Mouse (Mus musculus): Measurements from ENCODE around the gene Dcakd.
A peak's percentile ranks its signal among the peaks of the same experiment; 100 is the strongest.

Dcakd gene

DNA sequence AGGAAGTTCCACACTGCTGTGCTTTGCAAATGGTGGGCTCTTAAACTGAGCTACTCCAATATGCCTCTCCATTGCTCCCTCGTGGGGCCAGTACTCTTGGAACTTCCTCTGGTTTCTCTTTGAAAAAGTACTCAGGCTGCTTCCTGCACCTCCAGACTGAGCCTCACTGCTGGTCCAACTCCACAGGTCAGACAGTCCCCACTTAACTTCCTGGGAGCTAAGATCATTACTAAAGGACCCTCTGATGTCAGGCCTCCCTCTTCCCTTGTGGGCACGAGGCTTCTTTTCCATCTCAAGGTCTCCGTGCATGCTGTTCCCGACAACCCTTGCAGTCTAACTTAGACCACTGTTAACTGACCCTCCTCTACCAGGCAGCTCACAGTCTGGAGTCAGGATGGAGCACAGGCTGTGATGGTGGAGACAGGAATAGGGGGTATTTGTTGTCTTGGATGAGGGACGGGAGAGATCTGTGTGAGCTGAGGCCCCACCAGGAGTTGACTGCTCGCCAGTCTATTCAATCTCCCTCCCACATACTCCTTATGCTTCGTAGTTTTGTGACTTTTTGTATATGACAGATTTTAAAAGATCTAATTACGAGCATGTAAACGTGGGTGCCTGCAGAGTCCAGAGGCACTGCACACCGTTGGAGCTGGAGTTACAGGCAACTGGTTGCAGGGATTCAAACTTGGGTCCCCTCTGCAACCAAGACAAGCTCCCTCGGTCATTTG is 22.7 kb downstream of the Dcakd start:
- DNase-seq, result no peak

DNA sequence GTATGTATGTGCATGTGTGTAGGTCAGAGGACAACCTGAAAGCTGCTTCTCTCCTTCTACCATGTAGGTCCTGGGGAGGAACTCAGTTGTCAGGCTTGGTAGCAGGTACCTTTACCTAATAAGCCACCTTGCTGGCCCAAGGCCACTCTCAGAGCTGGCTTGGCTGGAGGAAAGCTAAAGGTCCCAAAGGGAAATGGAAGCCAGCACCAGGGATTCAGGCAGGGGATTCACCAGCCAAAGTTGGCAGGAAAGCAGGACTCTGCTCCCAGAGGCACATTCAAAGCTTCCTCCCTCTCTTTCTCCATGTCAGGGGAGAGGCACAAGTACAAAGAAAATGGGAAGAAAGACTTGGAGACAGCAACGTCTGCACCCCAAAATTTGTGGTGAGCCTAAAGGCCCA is 23.3 kb downstream of the Dcakd start:
- DNase-seq, result no peak

DNA sequence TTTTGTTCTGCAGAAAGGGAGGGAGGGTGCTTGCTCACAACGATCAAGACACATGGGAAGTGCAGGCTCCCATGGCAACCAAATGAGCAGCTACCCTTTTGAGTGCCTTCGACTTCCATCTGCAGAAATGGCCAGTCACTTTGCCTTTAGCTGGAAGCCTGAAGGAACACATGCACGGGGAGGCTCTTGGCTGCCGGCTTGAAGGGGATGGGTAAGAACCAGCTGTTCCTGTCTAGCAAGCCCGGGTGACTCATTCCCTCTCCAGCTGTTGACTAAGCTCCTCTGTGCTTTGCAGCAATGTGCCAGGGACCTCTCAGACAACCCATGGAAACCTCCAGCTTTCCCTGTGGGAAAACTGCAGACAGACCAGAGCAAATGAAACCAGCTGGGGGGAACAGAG is 24.9 kb downstream of the Dcakd start:
- no peak for DNase-seq

DNA sequence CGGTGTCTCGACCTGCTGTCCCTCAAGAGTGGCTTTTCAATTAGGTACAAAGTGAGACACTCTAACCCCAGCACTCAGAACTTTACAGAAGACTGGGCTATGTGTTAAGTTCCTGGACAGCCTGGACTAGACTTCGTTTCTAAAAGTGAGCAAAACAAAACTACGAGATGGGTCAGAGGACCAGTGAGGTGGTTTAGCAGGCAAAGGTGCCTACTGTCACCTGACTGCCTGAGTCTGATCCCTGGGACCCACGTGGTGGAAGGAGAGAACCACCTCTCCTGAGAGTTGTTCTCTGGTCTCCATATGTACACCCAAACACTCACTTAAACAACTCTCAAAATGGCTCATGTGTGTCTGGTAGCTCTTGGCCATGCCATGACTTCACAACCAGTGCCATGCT is 27.1 kb downstream of the Dcakd start:
- DNase-seq, result no peak

DNA sequence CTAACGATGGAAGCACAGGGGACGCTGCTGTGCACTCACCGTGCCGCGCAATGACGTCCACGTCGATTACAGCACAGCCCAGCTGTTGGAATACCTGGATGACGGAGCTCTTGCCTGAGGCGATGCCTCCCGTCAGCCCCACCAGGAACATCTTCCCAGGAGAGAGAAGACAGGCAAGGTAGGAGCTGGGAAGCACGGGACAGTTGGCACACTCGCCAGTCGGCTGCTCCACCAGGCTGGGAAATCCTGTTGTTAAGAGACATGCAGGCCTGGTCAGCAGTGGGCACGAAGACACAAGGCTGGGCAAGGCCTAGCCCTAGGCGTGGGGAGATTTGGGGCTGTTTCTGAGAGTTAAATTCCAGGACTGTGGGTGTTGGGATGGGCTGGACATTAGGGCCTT is 28.0 kb downstream of the Dcakd start:
- DNase-seq, result no peak

- DNase-seq, result no peak
These were observed 28.7 kb downstream of the Dcakd start for GRCm38 (mm10) chr11:102999317-102999970.

DNA sequence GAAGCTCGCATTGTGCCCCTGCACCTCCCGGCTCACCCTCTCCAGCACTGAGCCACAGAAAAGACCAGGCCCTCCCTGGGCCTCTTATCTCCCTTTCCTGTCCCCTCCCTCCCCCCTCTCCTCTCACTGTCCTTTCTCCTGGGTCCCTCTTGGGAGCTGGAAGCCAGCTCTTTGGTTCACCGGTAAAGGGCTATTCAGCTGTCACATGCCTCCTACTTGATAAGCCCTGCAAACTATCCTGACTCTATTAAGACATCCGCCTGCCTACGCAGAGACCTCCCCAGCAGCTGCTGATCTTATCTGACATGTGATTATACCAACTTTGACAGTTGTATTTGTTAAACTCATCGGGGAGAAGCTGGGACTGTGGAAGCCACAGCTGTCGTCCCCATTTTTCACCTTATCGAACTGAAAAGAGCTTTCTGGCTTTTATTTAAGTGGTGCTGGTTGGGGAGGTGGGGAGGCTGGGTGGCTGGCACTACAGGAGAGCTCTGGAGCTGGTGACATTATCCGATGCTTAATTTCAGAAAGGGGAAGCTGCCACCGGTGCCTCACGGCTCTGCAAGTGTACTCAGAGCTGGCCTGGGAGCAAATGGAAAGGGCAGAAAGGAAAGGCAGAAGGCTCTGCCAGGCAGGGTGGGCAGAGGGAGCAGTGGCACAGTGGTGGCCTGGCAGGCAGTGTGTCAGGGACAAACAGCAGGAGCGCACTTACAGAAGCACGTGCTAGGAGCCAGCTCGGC is 29.4 kb downstream of the Dcakd start:
- peak; percentile 28 for DNase-seq

- DNase-seq, result no peak
These were observed 29.9 kb downstream of the Dcakd start for GRCm38 (mm10) chr11:102998254-102998576.

GRCm38 (mm10) chr11:102996991-102997770 is 31.0 kb downstream of the Dcakd start:
- DNase-seq, result no peak

DNA sequence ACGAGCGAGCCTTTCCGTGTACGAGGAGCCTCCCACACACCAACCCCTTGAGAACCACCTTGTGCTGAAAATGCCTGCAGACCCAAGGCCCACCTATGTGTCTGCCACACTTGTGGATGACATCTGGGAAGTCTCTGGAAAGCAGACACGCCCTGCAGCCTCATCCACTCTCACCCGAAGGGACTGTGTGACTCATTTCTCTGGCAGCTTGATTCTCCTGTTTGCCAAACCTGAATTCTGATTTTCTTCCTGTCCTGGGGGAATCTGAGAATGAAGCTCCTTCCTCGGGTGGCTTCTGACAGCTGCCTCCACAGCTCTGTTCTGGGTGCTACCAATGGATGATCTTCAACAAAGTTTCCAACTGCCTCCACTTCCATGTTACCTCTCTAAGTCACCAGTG is 31.7 kb downstream of the Dcakd start:
- no peak for DNase-seq

GRCm38 (mm10) chr11:102994952-102995351 is 33.2 kb downstream of the Dcakd start:
- no peak for DNase-seq

DNA sequence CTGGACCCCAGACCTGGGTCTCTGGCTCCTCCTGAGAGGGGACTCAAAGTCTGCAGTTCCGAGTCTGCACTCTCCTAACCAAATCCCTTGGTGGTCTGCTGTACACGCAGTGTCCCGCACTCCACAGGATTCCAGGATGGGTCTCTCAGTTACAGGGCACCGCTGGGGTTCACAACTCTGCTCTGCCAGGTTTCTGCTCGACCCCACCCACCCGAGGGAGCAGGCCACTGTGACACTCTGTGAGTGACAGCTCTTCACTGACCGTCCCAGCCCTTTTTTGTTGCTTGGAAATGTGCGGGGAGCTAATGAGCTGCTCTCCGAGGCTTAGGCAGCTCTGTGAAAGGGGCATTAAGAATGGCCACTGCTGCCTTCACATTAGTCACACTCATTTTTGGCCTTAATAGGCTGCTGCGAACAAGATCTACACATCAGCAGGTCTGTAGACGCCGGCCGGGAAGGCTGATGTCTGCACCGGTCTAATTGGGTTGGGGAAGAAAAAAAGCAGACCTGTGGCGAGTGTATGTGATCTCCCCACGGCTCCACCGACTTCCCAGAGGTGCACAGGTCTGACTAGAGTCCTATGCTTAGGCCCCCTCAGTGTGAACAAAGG is 34.6 kb downstream of the Dcakd start:
- DNase-seq, result no peak

DNA sequence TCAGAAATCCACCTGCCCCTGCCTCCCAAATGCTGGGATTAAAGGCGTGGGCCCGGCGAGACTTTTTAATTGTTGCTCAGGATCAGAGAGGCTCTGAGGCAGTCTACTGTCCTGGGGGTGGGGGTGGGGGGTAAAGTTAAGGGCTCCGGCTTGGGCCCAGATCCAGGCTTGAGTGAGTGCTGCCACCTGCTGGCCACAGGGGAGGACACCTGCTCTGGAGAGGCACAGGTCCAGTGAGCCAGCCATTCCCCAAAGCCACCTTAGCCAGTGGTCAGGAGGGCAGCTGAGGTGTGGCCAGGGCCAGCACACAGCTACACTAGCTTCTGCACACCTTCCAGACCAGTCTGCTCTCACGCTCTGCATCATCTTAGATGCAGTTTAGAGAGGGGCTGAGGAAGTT is 35.2 kb downstream of the Dcakd start:
- peak; percentile 70 for DNase-seq

DNA sequence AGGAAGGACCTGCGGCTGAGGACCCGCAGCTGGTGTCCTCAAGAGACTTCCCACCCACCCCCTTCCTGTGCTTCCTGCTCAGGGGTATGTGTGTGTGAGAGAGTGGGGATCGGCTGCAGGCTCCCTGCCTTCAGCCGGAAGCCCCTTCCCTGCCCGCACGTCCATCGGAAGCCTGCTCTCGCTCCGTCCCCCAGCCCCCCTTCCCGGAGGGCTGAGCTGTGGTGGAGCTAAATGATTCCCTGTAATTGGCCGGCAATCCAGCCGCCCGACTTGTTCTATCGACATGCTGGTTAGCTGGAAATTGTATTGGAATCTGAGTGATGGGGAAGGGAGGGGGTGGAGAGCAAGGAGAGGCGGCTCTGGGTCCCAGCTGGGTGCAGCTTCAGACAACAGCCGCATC is 36.5 kb downstream of the Dcakd start:
- peak; percentile 27 for DNase-seq

DNA sequence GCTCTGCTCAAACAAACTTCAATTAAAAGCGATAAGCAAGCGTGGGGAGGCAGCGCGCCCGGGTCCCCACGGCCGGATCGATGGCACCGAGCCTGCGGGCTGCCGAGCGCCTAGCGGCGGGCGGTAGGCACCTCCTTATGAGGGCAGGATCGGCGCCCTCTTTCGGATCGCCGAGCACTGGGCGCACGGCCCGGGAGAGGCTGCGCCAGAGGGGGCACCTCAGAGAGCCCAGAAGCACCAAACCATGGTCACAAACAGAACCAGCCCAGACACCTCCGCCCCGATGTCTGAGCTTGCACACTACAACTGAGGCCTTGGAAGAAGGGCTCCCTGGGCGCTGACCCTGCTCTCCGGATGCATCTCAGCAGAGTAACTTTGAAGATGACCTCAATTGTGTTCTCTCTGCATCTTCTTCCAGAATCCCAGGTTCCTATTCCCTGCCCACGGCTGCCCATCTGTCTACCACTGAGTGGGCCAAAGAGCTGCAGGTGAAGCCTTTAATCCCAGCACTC is 37.9 kb downstream of the Dcakd start:
- peak; percentile 83 for DNase-seq

DNA sequence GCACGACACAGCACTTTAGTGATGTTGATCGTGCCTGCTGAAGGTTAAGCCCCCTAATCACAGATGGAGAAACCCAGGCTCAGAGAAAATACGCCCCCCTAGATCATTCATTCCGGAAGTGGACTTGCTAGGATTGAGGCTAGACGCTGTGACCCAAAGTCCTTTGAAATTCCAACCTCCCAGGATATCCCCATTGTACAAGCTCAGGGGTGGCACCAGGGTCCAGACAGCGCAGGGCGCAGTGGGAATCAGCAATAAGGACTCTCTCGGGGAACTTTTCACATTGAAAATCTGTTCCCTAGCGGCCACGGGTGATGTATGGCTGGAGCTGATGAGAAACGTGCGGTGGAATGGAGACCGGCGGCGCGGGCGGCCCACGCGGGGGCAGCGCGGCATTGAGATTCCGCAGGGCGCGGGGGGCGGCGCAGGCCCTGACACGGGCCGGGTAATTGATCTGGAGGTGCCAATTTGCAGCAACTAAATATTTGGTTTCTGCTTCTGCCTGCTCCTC is 38.4 kb downstream of the Dcakd start:
- no peak for DNase-seq

GRCm38 (mm10) chr11:102985160-102985559 is 43.0 kb downstream of the Dcakd start:
- no peak for DNase-seq

DNA sequence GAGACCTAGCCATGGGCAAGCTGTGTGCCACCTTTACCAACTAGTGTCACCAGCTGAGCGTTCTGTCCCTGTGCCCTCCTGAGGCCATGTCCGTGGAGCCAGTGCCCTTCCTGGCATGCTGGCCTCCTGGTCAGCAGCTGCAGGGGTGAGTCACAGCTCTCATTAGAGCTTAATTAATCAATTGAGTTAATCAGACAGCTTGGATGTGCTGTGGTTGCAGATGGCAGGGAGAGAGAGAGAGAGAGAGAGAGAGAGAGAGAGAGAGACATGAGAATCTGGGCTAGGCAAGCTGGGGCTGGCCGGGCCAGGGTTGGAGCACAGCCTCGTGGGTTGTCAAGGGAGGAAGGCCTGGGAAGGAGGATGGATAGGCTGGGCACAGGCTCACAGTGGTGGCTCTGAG is 43.5 kb downstream of the Dcakd start:
- no peak for DNase-seq

- DNase-seq, result no peak
These were observed 44.0 kb downstream of the Dcakd start for GRCm38 (mm10) chr11:102984086-102984485.

DNA sequence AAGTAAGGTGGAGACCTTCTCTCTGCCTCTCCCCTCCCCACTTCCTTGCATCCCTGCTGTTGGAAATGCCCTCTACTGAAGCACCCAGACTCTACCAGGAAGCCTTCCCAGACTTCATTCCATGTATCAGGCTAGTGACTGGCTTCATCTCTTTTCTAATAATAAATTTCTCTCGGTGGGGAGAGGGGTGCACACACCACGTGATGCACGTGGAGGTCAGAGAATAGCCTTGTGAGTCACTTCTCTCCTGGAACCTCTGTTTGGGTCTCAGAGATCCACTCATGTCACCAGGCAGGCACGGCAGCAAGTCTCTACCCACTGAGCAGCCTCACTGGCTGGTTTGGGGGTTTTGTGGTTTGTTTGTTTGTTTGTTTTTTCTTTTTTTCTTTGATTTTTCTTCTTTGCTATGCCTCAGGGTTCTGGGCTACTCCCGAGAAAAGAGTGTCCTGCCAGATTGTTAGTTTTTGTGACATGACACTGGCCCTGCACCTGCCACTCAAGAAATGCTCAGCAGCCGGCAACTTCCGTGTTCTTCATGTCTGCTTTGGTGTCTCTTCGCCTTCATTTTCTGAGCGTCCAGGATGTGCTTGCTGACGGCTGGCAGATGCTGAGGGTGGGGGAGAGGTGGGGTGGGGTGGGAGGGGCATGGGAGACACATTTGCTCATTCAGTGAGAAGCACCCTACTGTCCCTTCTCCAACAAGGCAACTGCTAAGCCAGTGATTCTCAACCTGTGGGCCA is 46.8 kb downstream of the Dcakd start:
- DNase-seq, result no peak

- DNase-seq, result no peak
These were observed 50.0 kb downstream of the Dcakd start for GRCm38 (mm10) chr11:102978052-102978666.

Measured in cerebellum, adult 9-11 months (tissue).